Mouse (Mus musculus): ENCODE results near the gene Srd5a1.
"Not testable (repeated sequence)": the region's sequence is repeated elsewhere in the genome, so short reads cannot be mapped to it uniquely, and the experiment has no call there.

The Srd5a1 gene

GRCm38 (mm10) chr13:69611398-69612174 lies at the start of gene Srd5a1:
Gene Srd5a1 (minus strand): TSS chr13:69611442.
- peak; percentile 98 for DNase-seq (ENCODE audit: low read depth, low spot score)

- DNase-seq (ENCODE audit: low read depth, low spot score) = no peak
Measured at GRCm38 (mm10) chr13:69654508-69654907, 43.3 kb upstream of the Srd5a1 start.

- DNase-seq (ENCODE audit: low read depth, low spot score) = no peak
Measured at GRCm38 (mm10) chr13:69646481-69646880, 35.2 kb upstream of the Srd5a1 start.

GRCm38 (mm10) chr13:69645694-69646423 lies 34.6 kb upstream of the Srd5a1 start:
- no peak for DNase-seq (ENCODE audit: low read depth, low spot score)

- DNase-seq (ENCODE audit: low read depth, low spot score) = no peak
Measured at GRCm38 (mm10) chr13:69644427-69645166, 33.4 kb upstream of the Srd5a1 start.

GRCm38 (mm10) chr13:69643937-69644336 lies 32.7 kb upstream of the Srd5a1 start:
- DNase-seq (ENCODE audit: low read depth, low spot score) = no peak

- DNase-seq (ENCODE audit: low read depth, low spot score) = no peak
Measured at GRCm38 (mm10) chr13:69642656-69643216, 31.5 kb upstream of the Srd5a1 start.

- no peak for DNase-seq (ENCODE audit: low read depth, low spot score)
Measured at GRCm38 (mm10) chr13:69641017-69641416, 29.8 kb upstream of the Srd5a1 start.

- DNase-seq (ENCODE audit: low read depth, low spot score) = no peak
Measured at GRCm38 (mm10) chr13:69640541-69640940, 29.3 kb upstream of the Srd5a1 start.

GRCm38 (mm10) chr13:69640126-69640525 lies 28.9 kb upstream of the Srd5a1 start:
- no peak for DNase-seq (ENCODE audit: low read depth, low spot score)

- DNase-seq (ENCODE audit: low read depth, low spot score) = no peak
Measured at GRCm38 (mm10) chr13:69639251-69639650, 28.0 kb upstream of the Srd5a1 start.

- no peak for DNase-seq (ENCODE audit: low read depth, low spot score)
Measured at GRCm38 (mm10) chr13:69638108-69638626, 26.9 kb upstream of the Srd5a1 start.

GRCm38 (mm10) chr13:69637657-69638056 lies 26.4 kb upstream of the Srd5a1 start:
- no peak for DNase-seq (ENCODE audit: low read depth, low spot score)

GRCm38 (mm10) chr13:69636816-69637215 lies 25.6 kb upstream of the Srd5a1 start:
- DNase-seq (ENCODE audit: low read depth, low spot score) = no peak

GRCm38 (mm10) chr13:69636375-69636774 lies 25.1 kb upstream of the Srd5a1 start:
- no peak for DNase-seq (ENCODE audit: low read depth, low spot score)

- not testable (repeated sequence) for DNase-seq (ENCODE audit: low read depth, low spot score)
Measured at GRCm38 (mm10) chr13:69635836-69636235, 24.6 kb upstream of the Srd5a1 start.

GRCm38 (mm10) chr13:69633988-69634387 lies 22.7 kb upstream of the Srd5a1 start:
- DNase-seq (ENCODE audit: low read depth, low spot score) = no peak

GRCm38 (mm10) chr13:69633551-69633950 lies 22.3 kb upstream of the Srd5a1 start:
- no peak for DNase-seq (ENCODE audit: low read depth, low spot score)

- no peak for DNase-seq (ENCODE audit: low read depth, low spot score)
Measured at GRCm38 (mm10) chr13:69631659-69632058, 20.4 kb upstream of the Srd5a1 start.

- DNase-seq (ENCODE audit: low read depth, low spot score) = no peak
Measured at GRCm38 (mm10) chr13:69631111-69631510, 19.9 kb upstream of the Srd5a1 start.

GRCm38 (mm10) chr13:69630576-69630975 lies 19.3 kb upstream of the Srd5a1 start:
- no peak for DNase-seq (ENCODE audit: low read depth, low spot score)

- no peak for DNase-seq (ENCODE audit: low read depth, low spot score)
Measured at GRCm38 (mm10) chr13:69627941-69628340, 16.7 kb upstream of the Srd5a1 start.

Data from WW6 (cell line).